Mouse (Mus musculus) megakaryocyte, embryonic 14.5 days (primary cell): ENCODE measurements around the gene Vars.

ENCODE experiments used
- FLI1 ChIP-seq: IDR thresholded peaks from 2 replicates; pipeline ENCODE4 v1.6.1; 2012; ENCODE audit warnings: low read length, inconsistent platforms, mixed read lengths
- GATA1 ChIP-seq: IDR thresholded peaks from 3 replicates; pipeline ENCODE4 v1.6.1; 2012; ENCODE audit warnings: mixed read lengths, low read length, inconsistent platforms, borderline replicate concordance

DNA sequence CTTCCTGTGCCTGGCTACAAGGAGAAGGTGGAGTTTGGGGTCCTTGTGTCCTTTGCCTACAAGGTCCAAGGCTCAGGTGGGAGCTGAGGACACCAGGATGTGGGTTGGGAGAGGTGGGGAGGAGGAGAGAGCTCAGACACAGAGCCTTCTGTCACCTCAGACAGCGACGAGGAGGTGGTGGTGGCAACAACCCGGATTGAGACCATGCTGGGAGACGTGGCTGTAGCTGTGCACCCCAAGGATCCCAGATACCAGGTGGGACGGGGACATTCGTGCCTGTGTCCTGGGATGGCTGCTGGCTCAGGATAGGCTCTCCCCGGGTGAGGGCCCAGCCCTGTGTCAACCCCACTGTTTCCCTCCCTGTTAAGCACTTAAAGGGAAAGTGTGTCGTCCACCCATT, 10.7 kb downstream of the Vars start:
- no peak for TF ChIP-seq GATA1
- no peak for TF ChIP-seq FLI1
